Mouse (Mus musculus) G1E (cell line): ENCODE results near the gene Cask.

Experiments used
- CTCF ChIP-seq: IDR thresholded peaks from 2 replicates; pipeline ENCODE4 v1.5.1; 2012; ENCODE audit warnings: low read depth, low read length, inconsistent platforms, mixed read lengths
- GATA1 ChIP-seq: IDR thresholded peaks from 2 replicates; pipeline ENCODE4 v1.6.1; 2012; ENCODE audit warnings: borderline replicate concordance, low read length, inconsistent platforms, mixed read lengths

DNA sequence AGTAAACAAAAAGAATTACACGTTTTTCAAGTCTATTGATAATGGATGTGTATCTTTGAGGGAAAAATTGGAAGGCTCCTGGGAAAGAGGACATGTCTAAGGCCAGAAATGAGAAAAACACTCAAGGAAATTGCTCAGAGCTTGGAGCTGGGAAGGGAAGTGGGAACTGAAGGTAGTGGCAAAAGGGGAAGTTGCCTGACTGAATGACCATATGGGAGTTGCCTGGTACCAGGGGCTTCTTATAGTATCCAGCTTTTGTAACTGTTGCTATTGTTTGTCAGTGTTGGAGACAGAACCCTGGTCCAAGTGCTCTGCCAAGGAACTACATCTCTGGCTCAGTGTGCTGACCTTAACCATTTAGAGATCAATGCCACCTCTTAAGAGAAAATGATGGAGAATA is 234.4 kb downstream of the Cask start:
- TF ChIP-seq GATA1 (no peak), CTCF (no peak)
